Mouse (Mus musculus) heart, adult 18-20 months (tissue): Measurements from ENCODE around the gene Trim69. TPM values are rescaled to one million over a fixed set of nuclear protein-coding genes. Genes with fewer than 3 reads are reported as not detected.

Experiments
- DNase-seq, 2 experiments: peaks; one replicate each; pipeline ENCODE4 v3.0.0; 2021 to 2022; ENCODE audit warnings: mixed read lengths in 1 of 2
- total RNA-seq, 2 experiments: library from RNA; stranded (reverse); gene quantifications; 2 replicates each; pipeline ENCODE4 v1.2.3; 2021

Gene Trim69
- total RNA-seq, 2 experiments from 2014 or later: not detected

DNA sequence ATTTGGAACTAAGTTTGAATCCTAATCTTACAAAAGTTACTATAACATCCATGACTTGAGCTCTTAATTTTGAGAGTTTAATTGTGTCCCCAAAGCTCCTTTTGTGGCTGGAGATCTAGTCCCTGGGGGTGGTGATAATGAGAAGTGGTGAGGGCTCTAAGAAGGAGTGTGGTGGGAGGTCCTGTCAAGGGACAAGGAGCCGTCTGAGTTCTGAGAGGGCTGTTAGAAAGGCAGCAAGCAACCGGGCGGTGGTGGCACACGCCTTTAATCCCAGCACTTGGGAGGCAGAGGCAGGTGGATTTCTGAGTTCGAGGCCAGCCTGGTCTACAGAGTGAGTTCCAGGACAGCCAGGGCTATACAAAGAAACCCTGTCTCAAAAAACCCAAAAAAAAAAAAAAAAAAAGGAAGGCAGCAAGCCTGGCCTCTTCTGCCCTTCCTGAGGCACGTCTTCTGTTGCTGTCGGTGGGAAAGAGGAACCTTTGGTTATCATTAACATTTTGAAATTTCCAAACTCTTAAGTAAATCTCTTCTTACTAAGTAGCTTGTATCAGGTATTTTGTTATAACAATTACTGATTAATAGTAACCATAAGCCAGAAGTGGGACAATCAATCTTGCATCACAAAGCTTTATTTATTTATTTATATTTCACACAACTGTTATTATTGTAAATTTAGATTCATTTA lies 6.7 kb upstream of the Trim69 start:
- DNase-seq: no peak

DNA sequence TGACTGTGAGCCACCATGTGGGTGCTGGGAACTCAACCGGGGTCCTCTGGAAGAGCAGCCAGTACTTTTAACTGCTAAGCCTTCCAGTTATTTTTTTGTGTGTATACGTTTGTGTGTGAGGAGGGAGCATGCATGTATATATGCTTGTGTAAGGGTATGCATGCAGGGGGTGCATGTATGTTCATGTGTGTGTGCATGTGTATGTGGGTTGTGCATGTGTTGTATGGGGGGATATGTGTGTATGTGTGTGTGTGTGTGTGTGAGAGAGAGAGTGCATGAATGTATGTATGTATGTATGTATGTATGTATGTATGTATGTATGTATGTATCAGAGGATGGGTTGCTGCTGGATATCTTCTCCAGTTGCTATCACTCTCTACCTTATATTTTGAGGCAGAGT lies 6.0 kb upstream of the Trim69 start:
- DNase-seq: no peak

GRCm38 (mm10) chr2:122155292-122155691 lies 5.2 kb upstream of the Trim69 start:
- no peak for DNase-seq

DNA sequence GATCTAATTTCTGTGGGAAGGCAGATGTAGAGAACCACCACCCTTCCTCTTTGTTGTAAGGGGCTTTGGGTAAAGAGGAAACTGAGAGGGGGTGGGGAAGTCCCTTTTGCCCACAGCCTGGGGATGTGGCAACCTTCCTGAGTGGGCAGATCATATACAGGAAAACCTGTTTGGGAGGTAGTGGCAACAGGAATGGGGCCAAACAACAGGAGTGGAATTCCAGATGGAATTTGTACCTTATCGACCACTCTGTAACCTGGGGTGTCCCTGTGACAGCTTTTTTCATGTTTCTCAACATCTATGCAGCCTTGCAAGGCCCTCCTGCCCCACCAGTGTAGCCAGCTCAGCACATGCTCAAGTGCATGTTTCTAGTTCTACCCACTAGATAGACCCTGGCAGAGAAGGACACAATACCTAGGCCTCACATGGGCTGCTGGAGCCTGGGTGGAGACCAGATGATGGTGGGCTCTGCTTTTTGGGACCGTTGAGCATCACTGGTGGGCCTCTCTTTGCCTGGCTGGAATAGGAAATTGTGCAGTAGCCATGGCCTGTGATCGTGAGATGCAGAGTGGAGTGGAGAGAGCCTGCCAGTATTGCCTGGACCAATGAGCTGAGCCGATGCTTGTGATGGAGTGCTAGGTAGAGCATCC lies 4.3 kb upstream of the Trim69 start:
- no peak for DNase-seq

- no peak for DNase-seq
Observed at GRCm38 (mm10) chr2:122157561-122157960, 2.9 kb upstream of the Trim69 start.

DNA sequence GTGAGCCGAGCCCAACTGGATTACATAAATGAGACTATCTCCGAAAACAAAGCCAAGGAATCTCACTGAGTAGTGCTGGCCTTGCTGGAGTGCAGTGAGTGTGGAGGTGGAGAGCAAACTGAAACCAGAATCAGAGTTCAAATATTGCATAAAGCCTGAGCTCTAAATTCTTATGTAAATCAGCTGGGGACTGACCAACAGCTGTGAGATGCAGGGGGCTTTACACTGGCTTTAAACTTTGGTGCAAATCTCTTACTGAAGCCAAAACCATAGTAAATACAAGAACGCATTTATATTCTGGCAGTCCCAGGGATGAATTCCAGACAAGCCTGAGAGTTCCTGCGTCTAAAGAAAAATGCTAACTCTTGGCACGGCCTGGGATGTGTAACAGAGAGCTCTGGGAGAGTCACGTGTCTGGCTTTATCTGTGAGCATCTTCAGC lies 2.1 kb upstream of the Trim69 start:
- no peak for DNase-seq

- DNase-seq: no peak
Observed at GRCm38 (mm10) chr2:122159667-122160066, 833 bp upstream of the Trim69 start.

DNA sequence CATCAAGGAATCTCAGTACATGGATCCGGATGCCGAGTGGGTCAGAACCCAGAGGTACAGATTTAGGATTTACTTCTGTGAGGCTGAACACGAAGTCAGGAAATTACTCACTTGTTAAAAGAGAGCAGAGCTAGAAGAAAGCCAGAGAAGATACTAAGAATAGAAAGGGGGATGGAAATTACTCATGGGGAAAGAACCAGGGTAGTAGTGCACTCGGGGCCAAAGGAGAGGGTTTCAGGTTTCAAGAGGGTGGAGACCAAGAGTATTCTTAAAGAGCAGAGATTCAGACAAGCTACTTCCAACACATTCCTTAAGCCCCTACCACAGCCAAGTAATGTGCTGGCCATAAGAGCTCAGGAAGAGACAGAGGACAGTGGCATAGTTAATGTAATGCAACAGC lies 1.0 kb downstream of the Trim69 start:
- DNase-seq: no peak

DNA sequence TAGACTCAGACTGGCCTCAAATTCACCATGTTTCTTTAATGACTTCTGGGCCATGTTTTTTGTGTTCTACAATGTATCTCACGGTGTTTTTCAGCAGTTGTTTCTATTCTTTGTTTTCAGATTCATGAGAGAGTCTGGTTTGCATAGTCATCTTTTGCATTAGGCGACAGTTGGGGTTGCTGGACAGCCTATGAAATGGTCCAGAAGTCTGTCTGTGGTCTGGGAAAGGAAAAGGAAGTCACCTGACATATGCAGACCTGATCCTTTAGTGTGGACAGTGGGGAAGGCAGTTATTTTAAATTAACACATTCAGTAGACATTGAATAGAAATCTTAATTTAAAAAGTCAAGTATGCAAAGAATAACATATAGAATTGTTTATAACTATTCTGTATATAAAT lies 2.0 kb downstream of the Trim69 start:
- no peak for DNase-seq

DNA sequence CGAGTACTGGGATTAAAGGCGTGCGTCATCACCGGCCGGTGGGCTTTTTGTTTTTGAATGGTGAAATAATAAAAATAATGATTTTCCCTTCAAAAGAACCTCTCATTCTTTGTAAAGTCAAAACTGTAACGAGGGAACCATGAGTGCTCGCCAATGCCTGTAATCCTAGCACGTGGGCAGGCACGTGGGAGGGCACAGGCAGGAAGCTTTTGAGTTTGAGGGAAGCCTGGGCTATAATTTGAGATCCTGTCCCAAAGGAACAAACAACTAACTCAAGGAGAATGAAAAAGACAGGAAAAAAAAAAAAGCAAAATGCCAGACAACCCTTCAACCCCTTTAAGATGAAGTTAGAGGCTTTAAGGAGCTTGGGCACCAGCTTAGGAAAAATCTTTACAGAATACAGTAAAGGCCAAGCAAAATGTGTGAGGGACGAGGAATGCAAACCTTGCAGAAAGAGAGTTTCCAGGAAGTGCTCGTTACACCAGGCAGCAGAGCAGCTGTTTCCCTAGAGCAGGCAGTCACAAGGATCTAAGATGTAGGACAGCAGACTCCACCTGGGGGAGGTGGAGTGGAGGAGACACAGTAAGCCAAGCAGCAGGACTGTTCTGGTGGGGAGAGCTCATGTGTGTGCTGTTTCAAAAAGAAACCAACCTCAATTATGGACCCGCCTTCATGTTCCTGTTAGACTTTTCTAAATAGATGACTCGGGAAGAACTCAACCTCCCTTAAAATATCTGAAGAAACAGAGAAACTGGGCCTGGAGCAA lies 3.1 kb downstream of the Trim69 start:
- no peak for DNase-seq

- DNase-seq: no peak
Observed at GRCm38 (mm10) chr2:122164293-122164692, 3.8 kb downstream of the Trim69 start.

DNA sequence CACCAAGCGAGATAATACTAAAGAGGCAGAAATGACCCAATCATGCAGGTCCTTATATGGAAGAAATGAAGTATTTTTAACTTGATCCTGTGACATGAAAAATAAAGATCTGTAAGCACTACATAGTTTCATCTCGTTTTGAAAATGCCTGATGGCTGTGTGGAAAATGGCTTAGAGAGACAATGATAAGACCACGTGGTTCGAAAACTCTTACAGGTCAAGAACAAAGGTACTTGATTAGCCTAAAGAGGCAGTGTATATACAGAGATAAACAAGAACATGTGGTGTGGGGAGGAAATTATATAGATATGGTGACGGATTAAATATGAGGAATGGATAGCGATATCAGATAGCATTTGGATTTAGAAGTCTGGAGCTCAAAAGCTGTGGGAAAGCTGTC lies 10.8 kb downstream of the Trim69 start:
- no peak for DNase-seq

GRCm38 (mm10) chr2:122172188-122172587 lies 11.7 kb downstream of the Trim69 start:
- no peak for DNase-seq

- no peak for DNase-seq
Observed at GRCm38 (mm10) chr2:122180051-122180822, 19.7 kb downstream of the Trim69 start.

DNA sequence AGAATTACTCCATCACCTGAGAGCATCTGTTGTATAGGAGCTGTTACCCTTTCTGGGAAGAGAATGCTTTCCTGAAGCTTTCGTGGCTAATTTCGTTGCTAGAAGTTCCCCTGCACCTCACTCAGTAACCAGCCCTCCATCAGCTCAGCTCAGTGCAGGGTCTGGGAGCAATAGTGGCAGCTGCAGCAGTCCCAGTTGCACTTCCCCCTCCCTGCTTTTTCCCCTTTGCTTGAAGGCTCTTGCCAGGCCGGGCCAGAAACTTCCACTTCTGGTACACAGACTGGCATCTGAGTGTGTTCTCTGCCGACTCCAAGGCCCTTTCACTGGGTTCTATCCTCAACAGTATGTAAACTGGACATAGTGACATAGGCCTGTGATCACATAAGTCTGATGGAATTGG lies 24.6 kb downstream of the Trim69 start:
- no peak for DNase-seq

DNA sequence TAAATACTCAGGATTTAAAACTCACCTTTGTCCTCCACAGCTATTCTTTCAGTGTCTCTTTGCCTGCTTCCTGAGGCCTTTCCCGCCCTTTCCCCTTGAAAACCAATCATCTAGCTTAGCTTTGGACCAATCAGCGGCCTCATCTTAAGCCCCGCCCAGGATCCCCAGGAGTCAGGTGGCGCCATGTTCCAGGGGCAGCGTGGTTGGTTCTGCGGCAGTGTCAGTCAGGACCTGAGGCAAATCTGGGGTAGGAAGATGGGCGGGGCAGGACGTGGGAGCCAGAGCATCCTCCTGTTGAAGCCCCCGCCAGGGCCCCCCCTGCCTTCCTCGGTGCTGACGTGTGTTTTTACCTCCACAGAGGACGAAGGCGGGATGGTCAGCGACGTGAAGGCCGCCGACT lies 25.6 kb downstream of the Trim69 start, which contains the start of the genes Patl2 and Terb2:
Gene Patl2 (minus strand): TSS at position 84 of the 400 bp plus-strand sequence.
Gene Terb2 (plus strand): TSS at position 167 of the 400 bp plus-strand sequence.
- no peak for DNase-seq

GRCm38 (mm10) chr2:122186751-122187150 lies 26.3 kb downstream of the Trim69 start:
- DNase-seq: no peak

- no peak for DNase-seq
Observed at GRCm38 (mm10) chr2:122191849-122192248, 31.3 kb downstream of the Trim69 start.

GRCm38 (mm10) chr2:122194509-122194929 lies 34.0 kb downstream of the Trim69 start:
- DNase-seq: peak; percentile 4 to 50

DNA sequence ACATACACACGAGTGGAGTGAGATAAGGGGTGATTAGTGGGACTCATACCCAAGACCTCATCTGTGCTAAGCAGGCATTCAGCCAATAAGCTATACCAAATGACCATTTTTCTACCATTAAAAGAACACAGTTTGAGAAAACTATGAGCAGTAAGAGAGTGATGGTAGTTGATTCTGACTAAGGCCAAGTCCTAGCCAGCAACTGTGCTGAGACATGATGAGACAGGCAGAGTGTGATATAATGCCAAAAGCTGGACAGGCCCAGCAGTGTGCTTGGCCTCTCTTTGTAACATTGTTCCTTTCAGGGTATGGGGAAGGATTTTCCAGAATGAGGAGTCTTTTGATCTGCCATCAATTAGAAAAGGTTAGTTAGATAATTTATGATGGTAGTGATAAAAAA lies 41.0 kb downstream of the Trim69 start:
- no peak for DNase-seq

DNA sequence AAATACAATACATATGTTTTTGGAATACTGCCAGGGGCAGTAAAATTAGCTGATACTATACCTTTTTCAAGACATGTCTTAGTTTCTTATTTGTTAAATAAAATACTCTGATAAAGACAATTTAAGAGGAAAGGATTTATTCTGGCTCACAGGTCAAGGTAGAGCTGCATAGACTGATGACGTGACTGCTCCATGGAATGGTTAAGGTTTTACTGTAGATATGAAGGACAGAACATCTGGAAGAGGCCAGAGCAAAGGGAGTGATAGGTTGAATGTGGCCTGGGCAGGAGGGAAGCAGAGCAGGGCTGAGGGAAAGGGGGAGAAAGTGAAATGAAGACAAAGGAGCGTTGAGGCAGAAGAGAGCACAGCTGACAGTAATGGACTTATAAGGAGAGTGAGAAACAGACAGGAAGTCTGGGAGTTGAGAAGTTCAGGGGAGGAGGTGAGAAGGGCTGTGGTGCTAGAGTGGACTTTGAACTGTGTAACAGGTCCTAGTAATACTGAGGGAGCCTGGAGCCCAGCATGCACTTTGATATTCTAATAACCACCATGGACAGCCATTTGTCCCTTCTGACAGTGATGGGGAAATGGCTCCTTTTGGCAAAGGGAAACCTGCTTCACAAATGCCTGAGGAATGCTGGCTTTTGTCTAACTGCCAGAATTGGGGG lies 46.1 kb downstream of the Trim69 start:
- DNase-seq: no peak
